Mouse (Mus musculus): Measurements from ENCODE around the gene Mettl26. TPM values are rescaled to one million over a fixed set of nuclear protein-coding genes. Genes with fewer than 3 reads are reported as not detected.
A peak's percentile ranks its signal among the peaks of the same experiment; 100 is the strongest.

Mettl26 gene
- total RNA-seq, 2 experiments from 2014 or later = 27.7 to 33.7 TPM

DNA sequence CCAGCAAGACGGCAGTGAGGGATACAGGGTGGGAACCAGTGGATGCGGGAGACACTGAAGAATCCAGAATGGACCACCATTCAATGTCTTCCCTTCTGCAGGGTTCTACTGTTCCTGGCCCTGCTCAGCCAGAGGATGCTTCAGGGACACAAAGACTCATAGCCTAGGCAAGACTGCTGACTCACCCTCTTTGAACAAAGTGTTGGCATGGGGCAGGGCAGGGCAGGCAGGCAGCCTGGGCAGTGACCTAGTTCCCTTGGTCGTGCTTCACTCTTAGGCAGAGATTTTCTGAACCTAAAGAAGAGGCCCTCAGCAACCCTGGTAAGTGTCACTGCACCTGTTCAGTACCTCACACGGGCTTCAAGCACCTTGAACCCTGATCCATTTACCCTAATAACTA is 36.9 kb downstream of the Mettl26 start:
- peak overlapping the region; percentile 41 for H3K27ac ChIP-seq
- H3K4me3 ChIP-seq = no peak overlapping the region
- peak; percentile 46 for DNase-seq
- TF ChIP-seq CTCF (IDR thresholded peaks at IDR 0.05) = no peak
- intact Hi-C loops (cut with DNase I) = no loop called here

DNA sequence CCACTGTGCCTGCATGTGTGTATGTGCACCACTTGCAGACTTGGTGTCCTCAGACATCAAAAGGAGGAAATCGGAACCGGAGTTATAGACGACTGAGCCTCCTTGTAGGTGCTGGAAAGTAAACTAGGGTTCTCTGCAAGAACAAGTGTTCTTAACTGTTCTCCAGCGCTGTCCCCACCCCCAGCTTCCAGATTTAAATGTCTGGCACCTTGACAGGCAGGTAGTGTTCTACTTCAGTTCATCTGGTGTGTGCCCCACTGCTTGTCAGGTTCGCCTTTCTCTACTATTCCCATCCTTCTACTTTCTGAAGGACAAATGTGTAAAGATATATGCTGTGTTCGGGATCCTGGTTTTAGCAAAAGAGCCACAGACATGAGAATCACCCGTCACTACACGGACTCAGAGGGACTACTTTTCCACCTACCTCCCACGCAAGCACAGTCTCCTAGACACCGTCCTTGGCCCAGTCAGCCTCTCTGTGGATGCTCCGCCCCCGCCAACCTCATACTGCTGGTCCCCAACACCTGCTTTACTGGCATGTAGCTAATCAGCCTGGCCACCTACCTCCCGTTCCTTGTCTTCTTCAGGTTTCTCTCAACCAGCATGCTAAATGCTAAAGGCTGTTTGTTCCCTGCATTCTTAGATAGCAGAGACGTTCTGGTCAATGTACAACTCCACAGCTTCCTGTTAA is 38.5 kb downstream of the Mettl26 start:
- TF ChIP-seq CTCF (IDR thresholded peaks at IDR 0.05) = no peak
- intact Hi-C loops (cut with DNase I) = no loop called here
- no peak for DNase-seq
- Histone ChIP-seq H3K4me3 (peak overlapping the region; percentile 47), H3K27ac (peak overlapping the region; percentile 80)

DNA sequence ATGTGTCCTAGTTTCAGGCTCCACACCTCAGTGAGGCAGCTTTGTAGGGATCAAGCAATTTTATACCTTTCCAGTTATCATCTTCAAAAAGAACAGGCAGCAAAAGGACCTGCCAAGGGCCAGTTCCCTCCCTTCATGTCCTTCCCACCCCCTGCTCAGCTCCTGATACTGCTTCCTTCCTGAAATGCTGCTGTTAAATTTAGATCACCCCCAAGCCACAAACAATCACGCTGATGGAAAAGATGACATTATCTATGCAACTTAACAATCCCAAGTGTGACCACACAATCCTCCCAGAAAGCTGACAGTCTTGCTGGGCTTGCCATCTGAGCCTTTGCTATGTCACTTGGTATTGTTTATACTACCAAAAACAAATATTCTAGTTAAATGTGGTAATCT is 39.0 kb downstream of the Mettl26 start:
- intact Hi-C loops (cut with DNase I) = no loop called here
- TF ChIP-seq CTCF (IDR thresholded peaks at IDR 0.05) = no peak
- Histone ChIP-seq H3K4me3 (peak overlapping the region; percentile 47), H3K27ac (peak overlapping the region; percentile 80)
- no peak for DNase-seq

DNA sequence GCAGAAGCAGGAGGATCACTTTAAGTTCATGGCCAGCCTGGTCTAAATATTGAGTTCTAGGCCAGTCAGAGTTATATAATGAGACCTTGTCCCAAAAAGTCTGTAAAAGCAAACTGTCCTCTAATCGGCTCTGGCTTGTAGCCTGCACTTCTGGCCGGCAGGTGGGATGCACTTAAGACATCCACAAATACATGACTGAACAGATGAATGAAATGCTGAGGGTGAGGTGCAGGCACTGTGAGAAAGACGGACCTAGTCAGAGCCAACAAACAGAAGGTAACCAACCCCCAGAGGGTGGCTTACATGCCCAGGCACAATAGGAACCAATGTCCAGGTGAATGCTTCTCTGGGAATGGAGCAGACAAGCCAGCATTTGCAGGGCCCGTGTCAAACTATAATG is 39.4 kb downstream of the Mettl26 start:
- H3K4me3 ChIP-seq = peak overlapping the region; percentile 47
- no peak for DNase-seq
- intact Hi-C loops (cut with DNase I) = no loop called here
- peak overlapping the region; percentile 80 for H3K27ac ChIP-seq
- TF ChIP-seq CTCF (IDR thresholded peaks at IDR 0.05) = no peak

DNA sequence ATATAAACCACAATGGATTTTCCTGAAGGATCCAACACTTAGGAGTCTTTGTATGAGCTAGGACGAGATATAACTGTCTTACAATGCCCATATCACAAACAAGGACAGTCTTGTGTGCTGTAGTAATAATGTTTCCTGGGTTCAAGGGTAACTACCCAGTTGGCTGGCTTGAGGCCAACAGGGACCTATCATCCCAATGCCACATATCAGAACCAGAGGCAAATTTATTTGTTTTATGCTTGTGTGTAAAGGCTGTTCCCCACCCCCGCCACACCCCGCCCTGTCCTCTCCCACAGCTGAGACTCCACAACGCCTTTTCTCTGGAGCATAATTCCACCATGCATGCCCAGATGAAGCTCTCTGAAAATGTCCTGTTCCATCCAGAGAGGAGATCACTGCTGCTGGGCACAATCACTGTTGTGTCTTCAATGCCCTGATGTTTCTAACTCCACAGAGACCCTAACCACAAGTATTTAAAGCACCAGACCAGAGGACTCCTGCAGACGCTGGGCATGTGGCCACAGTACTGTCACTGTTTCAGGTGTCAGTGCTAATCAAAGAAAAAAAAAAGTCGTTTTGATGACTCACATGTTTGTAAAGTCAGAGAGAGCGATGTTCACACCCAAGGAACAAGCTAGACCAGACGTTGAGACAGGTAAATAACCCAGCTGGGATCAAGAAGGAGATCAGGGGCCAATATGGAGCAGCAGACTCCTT is 42.2 kb downstream of the Mettl26 start:
- intact Hi-C loops (cut with DNase I) = loop anchor here (5.0 kb wide), 1 partner anchor 40 kb away; the partner anchor contains the start of gene Mettl26
- no peak for DNase-seq
- Histone ChIP-seq H3K27ac (no peak overlapping the region), H3K4me3 (no peak overlapping the region)
- TF ChIP-seq CTCF (IDR thresholded peaks at IDR 0.05) = no peak

DNA sequence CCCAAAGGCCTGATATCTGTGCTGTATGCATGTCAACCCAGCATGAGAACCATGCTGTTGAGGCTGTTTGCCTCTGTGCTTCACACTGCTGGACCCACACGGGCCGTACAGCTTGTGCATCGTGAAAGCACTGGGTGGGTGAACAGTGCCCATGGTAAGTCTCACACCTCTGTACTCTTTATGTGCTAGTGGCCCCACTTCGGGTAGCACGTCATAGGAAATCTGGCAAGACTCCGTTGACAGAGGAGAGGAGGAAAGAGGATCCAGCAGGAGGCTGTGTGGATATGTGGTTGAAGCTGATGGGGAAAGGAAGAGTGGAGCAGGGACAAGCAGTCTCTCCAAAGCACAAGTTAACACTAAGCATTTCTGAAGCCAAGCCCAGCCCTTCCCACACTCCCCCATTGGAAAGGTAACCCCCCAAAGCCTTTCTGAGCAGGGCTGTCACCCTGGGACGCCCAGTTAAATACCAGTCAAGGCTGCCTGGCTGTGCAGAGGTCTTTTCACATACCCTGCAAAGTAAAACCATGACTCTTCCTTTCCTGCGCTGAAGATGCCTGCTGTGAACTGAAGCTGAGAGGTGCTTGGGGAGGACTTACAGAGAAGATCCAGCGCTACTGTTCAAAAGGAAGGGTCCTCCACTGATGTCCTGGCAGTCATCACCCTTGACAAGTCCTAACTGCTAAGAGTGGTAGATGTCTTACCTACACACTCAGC is 43.3 kb downstream of the Mettl26 start:
- no peak for DNase-seq
- TF ChIP-seq CTCF (IDR thresholded peaks at IDR 0.05) = no peak
- intact Hi-C loops (cut with DNase I) = loop anchor here (2.0 to 5.0 kb wide), 2 partner anchors 41 to 63 kb away; partner anchors contain the start of gene Mettl26
- Histone ChIP-seq H3K27ac (peak overlapping the region; percentile 93), H3K4me3 (peak overlapping the region; percentile 95)

DNA sequence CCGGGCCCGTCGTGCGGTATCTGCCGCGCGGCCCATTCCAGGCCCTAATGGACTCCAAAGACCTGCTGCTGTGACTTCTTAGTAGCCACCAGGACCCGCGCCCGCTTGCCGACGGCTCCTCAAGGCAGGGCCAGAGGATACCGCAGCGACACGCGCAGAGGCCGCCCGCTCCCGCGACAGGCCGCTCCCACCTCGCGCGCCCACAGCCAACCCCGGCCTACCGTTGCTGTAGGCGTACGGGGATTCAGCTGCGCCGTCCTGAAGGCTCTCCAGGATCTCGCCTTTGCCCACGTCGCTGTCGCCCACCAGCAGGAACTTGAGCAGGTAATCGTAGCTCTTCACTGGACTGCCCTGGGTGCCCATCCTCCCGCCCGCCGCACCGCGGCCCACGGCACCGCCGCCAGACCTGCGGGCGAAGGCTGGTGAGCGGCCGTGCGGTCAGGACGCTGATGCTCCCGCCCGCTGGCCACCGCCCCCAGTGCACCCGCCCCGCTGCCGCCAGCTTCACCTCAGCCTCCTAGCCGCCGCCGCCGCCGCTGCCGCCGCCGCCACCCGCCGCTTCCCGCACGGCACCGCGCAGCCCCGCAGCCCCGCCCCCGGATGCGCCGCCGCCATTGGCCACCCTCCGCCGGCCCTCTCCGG is 44.4 kb downstream of the Mettl26 start, which contains the start of gene Rab40c:
Gene Rab40c (minus strand): TSS at position 584 of the 642 bp plus-strand sequence.
- peak; percentile 65 for DNase-seq
- peak within 1 kb of the TSS; percentile 96 for H3K27ac ChIP-seq
- intact Hi-C loops (cut with DNase I) = loop anchor here (2.0 to 5.0 kb wide), 2 partner anchors 42 to 62 kb away; partner anchors contain the start of gene Mettl26
- no peak for TF ChIP-seq CTCF (IDR thresholded peaks at IDR 0.05)
- peak within 1 kb of the TSS; percentile 95 for H3K4me3 ChIP-seq

DNA sequence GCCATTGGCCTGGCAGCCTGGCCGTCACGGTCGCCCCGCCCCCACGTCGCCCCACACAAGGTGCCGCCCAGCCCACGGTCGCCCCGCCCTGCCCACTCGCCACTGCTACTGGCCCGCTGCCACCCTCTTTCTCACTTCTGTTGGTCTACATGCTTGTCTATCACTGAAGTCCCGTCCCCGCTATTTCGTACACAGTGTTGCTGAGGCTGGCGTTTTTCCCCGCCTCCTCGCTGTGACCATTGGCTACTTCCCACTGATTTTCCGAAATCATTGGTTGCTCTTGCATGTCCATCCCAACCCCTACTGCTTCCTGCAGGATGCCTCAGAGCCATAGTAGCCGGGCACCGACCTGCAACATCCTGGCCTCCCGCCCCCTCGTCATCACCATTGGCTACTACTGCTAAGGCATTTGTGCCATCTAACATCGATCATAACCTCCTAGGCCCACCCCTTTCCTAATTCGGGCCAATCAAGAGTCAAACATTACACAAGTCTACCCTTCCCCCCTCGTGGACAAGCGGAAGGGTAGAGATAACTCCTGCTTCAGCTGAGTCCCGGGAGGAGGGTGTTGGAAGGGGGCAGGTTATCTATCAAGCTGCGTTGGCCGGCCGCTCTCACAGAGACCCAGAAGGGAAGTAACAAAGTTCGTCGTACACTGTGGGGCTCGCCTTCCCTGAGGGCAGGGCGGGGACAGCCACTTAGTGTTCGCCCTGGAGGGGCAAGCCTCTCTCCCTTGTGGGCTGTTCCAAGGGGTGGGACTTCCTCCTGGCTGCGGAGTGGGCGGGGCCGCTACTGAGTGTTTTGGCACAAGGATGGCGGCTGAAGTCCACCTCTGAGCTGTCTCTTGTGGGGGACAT is 45.1 kb downstream of the Mettl26 start:
- intact Hi-C loops (cut with DNase I) = loop anchor here (2.0 to 5.0 kb wide), 3 partner anchors 25 to 61 kb away; partner anchors contain the start of gene Mettl26
- TF ChIP-seq CTCF (IDR thresholded peaks at IDR 0.05) = no peak
- H3K27ac ChIP-seq = peak overlapping the region; percentile 96

DNA sequence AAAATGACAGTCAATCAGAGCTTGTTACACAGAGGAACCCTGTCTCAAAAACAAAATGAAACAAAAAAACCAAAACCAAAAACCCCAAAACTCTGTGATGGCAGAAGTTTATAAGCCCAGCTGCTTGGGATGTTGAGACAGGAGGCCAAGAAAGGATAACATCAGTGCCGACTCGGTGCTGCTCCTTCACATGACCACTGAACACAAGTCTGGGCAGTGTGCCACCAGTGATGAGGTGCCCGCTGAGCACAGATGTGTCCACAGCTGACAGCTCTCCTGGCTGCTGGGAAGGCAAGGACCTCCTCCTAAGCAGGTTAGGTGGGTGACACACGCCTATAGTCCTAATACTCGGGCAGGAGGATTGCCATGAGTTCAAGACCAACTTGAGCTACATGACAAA is 47.2 kb downstream of the Mettl26 start:
- Histone ChIP-seq H3K4me3 (no peak overlapping the region), H3K27ac (no peak overlapping the region)
- intact Hi-C loops (cut with DNase I) = no loop called here
- no peak for DNase-seq
- TF ChIP-seq CTCF (IDR thresholded peaks at IDR 0.05) = no peak

More for the DNA sequence above, 45.1 kb downstream of the Mettl26 start:
- H3K4me3 ChIP-seq = peak overlapping the region; percentile 95
- peak; percentile 100 for DNase-seq

DNA sequence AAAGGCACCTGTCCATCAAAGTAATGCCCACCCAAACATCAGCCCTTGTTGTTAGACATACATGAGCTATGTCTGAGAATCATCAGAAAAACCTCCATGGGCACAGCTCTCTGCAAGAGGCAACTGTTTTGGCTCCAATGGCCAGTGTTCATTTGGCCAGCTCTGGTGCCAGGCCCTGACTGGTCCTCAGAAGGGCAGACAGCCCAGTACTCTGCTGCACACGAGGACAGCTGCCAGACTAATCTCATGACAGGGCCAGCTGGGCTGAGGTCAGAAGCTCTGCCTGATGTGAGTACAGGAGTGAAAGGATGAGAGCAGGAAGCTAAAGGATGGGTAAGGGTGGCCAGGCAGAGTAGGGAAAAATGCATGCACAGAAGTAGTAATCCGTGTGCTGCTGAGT is 50.5 kb downstream of the Mettl26 start:
- intact Hi-C loops (cut with DNase I) = no loop called here
- Histone ChIP-seq H3K27ac (peak overlapping the region; percentile 50), H3K4me3 (no peak overlapping the region)
- no peak for TF ChIP-seq CTCF (IDR thresholded peaks at IDR 0.05)
- peak; percentile 89 for DNase-seq

Small RNA genes lying within 50 kb of the gene (microRNA-seq; reads per million reads assigned to microRNA genes)
- gene Mir3082 = not detected

Other genes starting within 250 kb of the Mettl26 start
- not detected for gene Gng13, start 157.9 kb upstream of the Mettl26 start, total RNA-seq (2021)
- under 1 TPM; 0.77 to 0.86 TPM for gene Chtf18, start 147.7 kb upstream of the Mettl26 start, total RNA-seq (2021)
- 1 to 10 TPM; 3.9 to 4.0 TPM for gene Rpusd1, start 147.4 kb upstream of the Mettl26 start, total RNA-seq (2021)
- gene Mslnl, start 139.0 kb upstream of the Mettl26 start, total RNA-seq (2021) = not detected
- under 1 TPM in 1 of 2 experiments, not detected in 1; 0.33 TPM for gene Msln, start 120.7 kb upstream of the Mettl26 start, total RNA-seq (2021)
- gene Narfl, start 101.3 kb upstream of the Mettl26 start, total RNA-seq (2021) = 10 to 100 TPM; 28.6 to 38.7 TPM
- gene Haghl, start 89.4 kb upstream of the Mettl26 start, total RNA-seq (2021) = 1 to 10 TPM; 9.0 to 9.1 TPM
- gene Ccdc78, start 88.5 kb upstream of the Mettl26 start, total RNA-seq (2021) = not detected
- gene Fam173a, start 82.2 kb upstream of the Mettl26 start, total RNA-seq (2021) = 10 to 100 TPM; 35.9 to 43.7 TPM
- not detected for gene AC134908.4, start 79.4 kb upstream of the Mettl26 start, total RNA-seq (2021)
- 10 to 100 TPM; 40.4 to 41.0 TPM for gene Metrn, start 77.9 kb upstream of the Mettl26 start, total RNA-seq (2021)
- 1 to 10 TPM; 1.4 to 2.2 TPM for gene Fbxl16, start 66.0 kb upstream of the Mettl26 start, total RNA-seq (2021)
- 10 to 100 TPM in 1 of 2 experiments, 1 to 10 TPM in 1; 8.7 to 10.0 TPM for gene Wdr24, start 51.4 kb upstream of the Mettl26 start, total RNA-seq (2021)
- 10 to 100 TPM; 11.5 to 13.0 TPM for gene Jmjd8, start 46.2 kb upstream of the Mettl26 start, total RNA-seq (2021)
- gene Stub1, start 41.7 kb upstream of the Mettl26 start, total RNA-seq (2021) = 10 to 100 TPM; 85.8 to 93.8 TPM
- gene Rhbdl1, start 37.8 kb upstream of the Mettl26 start, total RNA-seq (2021) = 10 to 100 TPM; 17.2 to 20.2 TPM
- 10 to 100 TPM; 13.0 to 15.9 TPM for gene Gm20683, start 33.3 kb upstream of the Mettl26 start, total RNA-seq (2021)
- 10 to 100 TPM; 58.1 to 89.3 TPM for gene Rhot2, start 30.2 kb upstream of the Mettl26 start, total RNA-seq (2021)
- 1 to 10 TPM in 1 of 2 experiments, under 1 TPM in 1; 0.66 to 1.0 TPM for gene Wdr90, start 13.6 kb upstream of the Mettl26 start, total RNA-seq (2021)
- gene Mcrip2, start 6.3 kb upstream of the Mettl26 start, total RNA-seq (2021) = 100 to 1,000 TPM in 1 of 2 experiments, 10 to 100 TPM in 1; 85.3 to 117 TPM
- under 1 TPM; 0.26 to 0.75 TPM for gene Wfikkn1, start 5.8 kb downstream of the Mettl26 start, total RNA-seq (2021)
- 1 to 10 TPM; 8.1 to 9.5 TPM for gene Rab40c, start 44.7 kb downstream of the Mettl26 start, total RNA-seq (2021)
- gene Pigq, start 69.9 kb downstream of the Mettl26 start, total RNA-seq (2021) = 10 to 100 TPM; 21.0 to 28.6 TPM
- gene Nhlrc4, start 69.9 kb downstream of the Mettl26 start, total RNA-seq (2021) = not detected
- not detected for gene A930017K11Rik, start 77.5 kb downstream of the Mettl26 start, total RNA-seq (2021)
- 1 to 10 TPM; 6.0 to 9.4 TPM for gene Capn15, start 110.7 kb downstream of the Mettl26 start, total RNA-seq (2021)
- 10 to 100 TPM; 76.3 to 92.0 TPM for gene Rab11fip3, start 194.5 kb downstream of the Mettl26 start, total RNA-seq (2021)
- gene Decr2, start 215.3 kb downstream of the Mettl26 start, total RNA-seq (2021) = 1 to 10 TPM; 2.1 to 3.0 TPM
- 1 to 10 TPM; 1.6 to 2.5 TPM for gene Nme4, start 220.5 kb downstream of the Mettl26 start, total RNA-seq (2021)
- gene Tmem8, start 238.2 kb downstream of the Mettl26 start, total RNA-seq (2021) = under 1 TPM; 0.67 to 0.92 TPM
- gene Mrpl28, start 248.4 kb downstream of the Mettl26 start, total RNA-seq (2021) = 10 to 100 TPM; 54.1 to 73.2 TPM